Mouse (Mus musculus): ENCODE measurements around the gene Adcy3. TPM values are rescaled to one million over a fixed set of nuclear protein-coding genes. Genes with fewer than 3 reads are reported as not detected.

The Adcy3 gene
- total and polyA plus RNA-seq, 2 experiments from 2014 or later: 11.5 to 40.4 TPM

- H3K4me2 ChIP-seq (ENCODE audit: low read depth, low read length): no peak overlapping the region
- no peak overlapping the region for H3K9ac ChIP-seq (replicated peaks; ENCODE audit: low read length)
Measured at GRCm38 (mm10) chr12:4127346-4127745, 5.6 kb upstream of the Adcy3 start.

GRCm38 (mm10) chr12:4133847-4134212, 927 bp downstream of the Adcy3 start:
- DNase-seq (ENCODE audit: low spot score) (no peak), ATAC-seq (peak; percentile 41; the same call in 1 of the 2 replicates)

More at GRCm38 (mm10) chr12:4127346-4127745, 5.6 kb upstream of the Adcy3 start:
- H3K27ac ChIP-seq: no peak overlapping the region
- WGBS: 79% methylated on average over 7 of the region's 7 CpGs
- no peaks in the 10 kb centered on the region for H3K27me3 ChIP-seq (ENCODE audit: insufficient read depth, low read length)
- no peaks in the 10 kb centered on the region for H3K36me3 ChIP-seq (ENCODE audit: insufficient read depth, low read length)
- no peaks in the 10 kb centered on the region for H3K4me1 ChIP-seq (ENCODE audit: insufficient read depth, low read length)
- ATAC-seq (no peak), DNase-seq (ENCODE audit: low spot score) (no peak)
- no peak for TF ChIP-seq CTCF (IDR thresholded peaks at IDR 0.05; ENCODE audit: low read depth)
- H3K9me3 ChIP-seq (ENCODE audit: low read length): 0 out of 2 replicates have a peak, but pooled peaks cover 3% of the 10 kb centered on the region
- H3K4me3 ChIP-seq (ENCODE audit: low read length): no peak overlapping the region

GRCm38 (mm10) chr12:4143179-4143578, 10.3 kb downstream of the Adcy3 start:
- no peaks in the 10 kb centered on the region; the same call in 1 of the 2 replicates for H3K4me1 ChIP-seq (ENCODE audit: insufficient read depth, low read length)
- H3K4me3 ChIP-seq (ENCODE audit: low read length): no peak overlapping the region
- TF ChIP-seq CTCF (IDR thresholded peaks at IDR 0.05; ENCODE audit: low read depth): peak; percentile 29; the same call in 1 of the 2 replicates
- H3K9me3 ChIP-seq (ENCODE audit: low read length): no peaks in the 10 kb centered on the region
- ATAC-seq: no peak
- H3K4me2 ChIP-seq (ENCODE audit: low read depth, low read length): no peak overlapping the region
- 0 out of 2 replicates have a peak, but pooled peaks cover 4% of the 10 kb centered on the region for H3K36me3 ChIP-seq (ENCODE audit: insufficient read depth, low read length)
- no peaks in the 10 kb centered on the region for H3K27me3 ChIP-seq (ENCODE audit: insufficient read depth, low read length)
- WGBS: 93% methylated on average over 5 of the region's 5 CpGs
- H3K9ac ChIP-seq (replicated peaks; ENCODE audit: low read length): no peak overlapping the region
- H3K27ac ChIP-seq: no peak overlapping the region
- no peak for DNase-seq (ENCODE audit: low spot score)

More at GRCm38 (mm10) chr12:4133847-4134212, 927 bp downstream of the Adcy3 start:
- Histone ChIP-seq H3K4me3 (ENCODE audit: low read length) (peak overlapping the region; percentile 52), H3K4me2 (ENCODE audit: low read depth, low read length) (peak overlapping the region; percentile 85), H3K27ac (peak overlapping the region; percentile 83), H3K9ac (replicated peaks; ENCODE audit: low read length) (peak overlapping the region; percentile 79), H3K9me3 (ENCODE audit: low read length) (0 out of 2 replicates have a peak, but pooled peaks cover 3% of the 10 kb centered on the region), H3K36me3 (ENCODE audit: insufficient read depth, low read length) (0 out of 2 replicates have a peak, but pooled peaks cover 2% of the 10 kb centered on the region), H3K4me1 (ENCODE audit: insufficient read depth, low read length) (peaks cover 22% of the 10 kb centered on the region), H3K27me3 (ENCODE audit: insufficient read depth, low read length) (no peaks in the 10 kb centered on the region)
- no peak for TF ChIP-seq CTCF (IDR thresholded peaks at IDR 0.05; ENCODE audit: low read depth)
- WGBS: 28% methylated on average over 11 of the region's 11 CpGs

GRCm38 (mm10) chr12:4150936-4151335, 18.0 kb downstream of the Adcy3 start:
- WGBS: 81% methylated on average over 2 of the region's 2 CpGs
- Histone ChIP-seq H3K4me1 (ENCODE audit: insufficient read depth, low read length) (no peaks in the 10 kb centered on the region), H3K4me2 (ENCODE audit: low read depth, low read length) (no peak overlapping the region), H3K9ac (replicated peaks; ENCODE audit: low read length) (no peak overlapping the region), H3K4me3 (ENCODE audit: low read length) (no peak overlapping the region), H3K27ac (no peak overlapping the region), H3K36me3 (ENCODE audit: insufficient read depth, low read length) (no peaks in the 10 kb centered on the region), H3K9me3 (ENCODE audit: low read length) (no peaks in the 10 kb centered on the region), H3K27me3 (ENCODE audit: insufficient read depth, low read length) (no peaks in the 10 kb centered on the region)
- DNase-seq (ENCODE audit: low spot score) (no peak), ATAC-seq (no peak)
- TF ChIP-seq CTCF (IDR thresholded peaks at IDR 0.05; ENCODE audit: low read depth): no peak

GRCm38 (mm10) chr12:4151969-4152368, 19.1 kb downstream of the Adcy3 start:
- Histone ChIP-seq H3K27ac (no peak overlapping the region), H3K4me2 (ENCODE audit: low read depth, low read length) (no peak overlapping the region), H3K4me1 (ENCODE audit: insufficient read depth, low read length) (no peaks in the 10 kb centered on the region), H3K27me3 (ENCODE audit: insufficient read depth, low read length) (no peaks in the 10 kb centered on the region), H3K9ac (replicated peaks; ENCODE audit: low read length) (no peak overlapping the region), H3K9me3 (ENCODE audit: low read length) (no peaks in the 10 kb centered on the region), H3K4me3 (ENCODE audit: low read length) (no peak overlapping the region), H3K36me3 (ENCODE audit: insufficient read depth, low read length) (no peaks in the 10 kb centered on the region)
- DNase-seq (ENCODE audit: low spot score): no peak
- no peak for ATAC-seq
- WGBS: 85% methylated on average over 3 of the region's 3 CpGs
- TF ChIP-seq CTCF (IDR thresholded peaks at IDR 0.05; ENCODE audit: low read depth): no peak

- Histone ChIP-seq H3K4me1 (ENCODE audit: insufficient read depth, low read length) (no peaks in the 10 kb centered on the region), H3K27me3 (ENCODE audit: insufficient read depth, low read length) (no peaks in the 10 kb centered on the region), H3K4me2 (ENCODE audit: low read depth, low read length) (no peak overlapping the region), H3K27ac (no peak overlapping the region), H3K9me3 (ENCODE audit: low read length) (no peaks in the 10 kb centered on the region), H3K36me3 (ENCODE audit: insufficient read depth, low read length) (no peaks in the 10 kb centered on the region), H3K4me3 (ENCODE audit: low read length) (no peak overlapping the region), H3K9ac (replicated peaks; ENCODE audit: low read length) (no peak overlapping the region)
- ATAC-seq (no peak), DNase-seq (ENCODE audit: low spot score) (no peak)
- 61% methylated on average over 2 of the region's 2 CpGs for WGBS
- no peak for TF ChIP-seq CTCF (IDR thresholded peaks at IDR 0.05; ENCODE audit: low read depth)
Measured at GRCm38 (mm10) chr12:4157466-4157865, 24.6 kb downstream of the Adcy3 start.

GRCm38 (mm10) chr12:4158179-4158578, 25.3 kb downstream of the Adcy3 start:
- WGBS: 89% methylated on average over 3 of the region's 3 CpGs

More at GRCm38 (mm10) chr12:4158179-4158578, 25.3 kb downstream of the Adcy3 start:
- H3K4me2 ChIP-seq (ENCODE audit: low read depth, low read length): no peak overlapping the region
- TF ChIP-seq CTCF (IDR thresholded peaks at IDR 0.05; ENCODE audit: low read depth): no peak
- no peaks in the 10 kb centered on the region for H3K36me3 ChIP-seq (ENCODE audit: insufficient read depth, low read length)
- H3K27ac ChIP-seq: no peak overlapping the region
- no peak overlapping the region for H3K9ac ChIP-seq (replicated peaks; ENCODE audit: low read length)
- no peak for ATAC-seq
- H3K9me3 ChIP-seq (ENCODE audit: low read length): no peaks in the 10 kb centered on the region
- H3K4me1 ChIP-seq (ENCODE audit: insufficient read depth, low read length): no peaks in the 10 kb centered on the region
- no peak overlapping the region for H3K4me3 ChIP-seq (ENCODE audit: low read length)
- no peaks in the 10 kb centered on the region for H3K27me3 ChIP-seq (ENCODE audit: insufficient read depth, low read length)
- no peak for DNase-seq (ENCODE audit: low spot score)
